Mouse (Mus musculus): ENCODE measurements around the gene Gm21560. TPM values are rescaled to one million over a fixed set of nuclear protein-coding genes. Genes with fewer than 3 reads are reported as not detected.

Gm21560 gene
- not detected for polyA plus RNA-seq (2014; fragmentation: Illumina TruSeq; extraction: RNeasy Lipid Tissue Mini Kit (QIAGEN cat#74804); ENCODE audit: low read depth, low replicate concordance)

DNA sequence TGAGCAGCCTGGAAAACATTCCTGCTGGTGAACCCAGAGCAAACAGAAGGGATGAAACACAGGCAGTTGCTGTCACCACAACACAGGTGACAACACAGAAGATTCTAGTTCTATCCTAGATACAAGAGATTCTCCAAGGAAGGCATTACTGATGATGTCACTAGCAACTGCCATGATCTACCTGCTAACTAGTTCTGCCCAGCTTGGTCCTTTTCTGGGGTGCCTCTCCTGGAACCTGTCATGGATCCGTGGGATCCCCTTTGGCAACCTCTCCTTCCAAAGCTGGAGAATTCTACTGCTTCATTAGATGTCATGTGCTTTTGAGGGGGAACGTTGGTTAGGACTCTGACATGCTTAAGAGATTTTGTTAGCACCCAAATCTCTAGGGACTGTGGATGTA, at the start of gene Gm21560:
Gm21560 (minus strand) TSS at position 101 of the 400 bp plus-strand sequence.

Other genes with a start within 250 kb of the Gm21560 start
- gene Gm3453, start 240.2 kb downstream of the Gm21560 start, polyA plus RNA-seq (2014; fragmentation: Illumina TruSeq; extraction: RNeasy Lipid Tissue Mini Kit (QIAGEN cat#74804); ENCODE audit: low read depth, low replicate concordance) = not detected
- not detected for gene Gm6337, start 161.0 kb downstream of the Gm21560 start, polyA plus RNA-seq (2014; fragmentation: Illumina TruSeq; extraction: RNeasy Lipid Tissue Mini Kit (QIAGEN cat#74804); ENCODE audit: low read depth, low replicate concordance)
- 0.16 TPM for gene Gm8206, start 125.3 kb downstream of the Gm21560 start, polyA plus RNA-seq (2014; fragmentation: Illumina TruSeq; extraction: RNeasy Lipid Tissue Mini Kit (QIAGEN cat#74804); ENCODE audit: low read depth, low replicate concordance)
- 0.55 TPM for gene Gm3468, start 110.6 kb downstream of the Gm21560 start, polyA plus RNA-seq (2014; fragmentation: Illumina TruSeq; extraction: RNeasy Lipid Tissue Mini Kit (QIAGEN cat#74804); ENCODE audit: low read depth, low replicate concordance)
- gene Gm3476, start 93.5 kb downstream of the Gm21560 start, polyA plus RNA-seq (2014; fragmentation: Illumina TruSeq; extraction: RNeasy Lipid Tissue Mini Kit (QIAGEN cat#74804); ENCODE audit: low read depth, low replicate concordance) = 0.55 TPM
- 0.79 TPM for gene Gm3411, start 68.0 kb upstream of the Gm21560 start, polyA plus RNA-seq (2014; fragmentation: Illumina TruSeq; extraction: RNeasy Lipid Tissue Mini Kit (QIAGEN cat#74804); ENCODE audit: low read depth, low replicate concordance)
- 2.8 TPM for gene Gm21103, start 85.6 kb upstream of the Gm21560 start, polyA plus RNA-seq (2014; fragmentation: Illumina TruSeq; extraction: RNeasy Lipid Tissue Mini Kit (QIAGEN cat#74804); ENCODE audit: low read depth, low replicate concordance)
- not detected for gene Gm3618, start 124.4 kb upstream of the Gm21560 start, polyA plus RNA-seq (2014; fragmentation: Illumina TruSeq; extraction: RNeasy Lipid Tissue Mini Kit (QIAGEN cat#74804); ENCODE audit: low read depth, low replicate concordance)
- gene Gm16440, start 171.0 kb upstream of the Gm21560 start, polyA plus RNA-seq (2014; fragmentation: Illumina TruSeq; extraction: RNeasy Lipid Tissue Mini Kit (QIAGEN cat#74804); ENCODE audit: low read depth, low replicate concordance) = not detected
- 0.21 TPM for gene Gm3591, start 193.2 kb upstream of the Gm21560 start, polyA plus RNA-seq (2014; fragmentation: Illumina TruSeq; extraction: RNeasy Lipid Tissue Mini Kit (QIAGEN cat#74804); ENCODE audit: low read depth, low replicate concordance)
- gene Gm3594, start 225.3 kb upstream of the Gm21560 start, polyA plus RNA-seq (2014; fragmentation: Illumina TruSeq; extraction: RNeasy Lipid Tissue Mini Kit (QIAGEN cat#74804); ENCODE audit: low read depth, low replicate concordance) = not detected